Mouse (Mus musculus) heart, embryonic 16.5 days (tissue): ENCODE data around the gene Myo18b. TPM values are rescaled to one million over a fixed set of nuclear protein-coding genes. Genes with fewer than 3 reads are reported as not detected.

Experiments used
- ATAC-seq: fragments of 200-750 bp; cut with Nextera tagmentation; replicated peaks from 2 replicates; pipeline ENCODE4 v1.8.0; 2017; ENCODE audit warnings: moderate number of reproducible peaks; ENCODE audit not compliant: insufficient read depth, low FRiP score; ENCODE audit errors: extremely low read depth
- H3K27ac ChIP-seq: fragments of 300-500 bp; sonication (generic); 2 replicates; pipeline ENCODE4 v1.5.1; 2014; ENCODE audit warnings: mild to moderate bottlenecking, low read length, control low read depth, moderate library complexity
- H3K27me3 ChIP-seq: fragments of 300-500 bp; sonication (generic); 2 replicates; pipeline ENCODE4 v1.6.1; 2014; ENCODE audit warnings: low read length, mixed read lengths; ENCODE audit not compliant: control insufficient read depth, insufficient read depth
- H3K36me3 ChIP-seq: fragments of 300-500 bp; sonication (generic); 2 replicates; pipeline ENCODE4 v1.6.1; 2014; ENCODE audit not compliant: control insufficient read depth, insufficient read depth
- H3K4me1 ChIP-seq: fragments of 300-500 bp; sonication (generic); 2 replicates; pipeline ENCODE4 v1.6.1; 2014; ENCODE audit warnings: low read length, mixed read lengths; ENCODE audit not compliant: control insufficient read depth, insufficient read depth
- H3K4me2 ChIP-seq: fragments of 300-500 bp; sonication (generic); 2 replicates; pipeline ENCODE4 v1.6.1; 2014; ENCODE audit warnings: low read depth, mild to moderate bottlenecking, control low read depth, low read length
- H3K4me3 ChIP-seq: fragments of 300-500 bp; sonication (generic); 2 replicates; pipeline ENCODE4 v1.5.1; 2014; ENCODE audit warnings: mild to moderate bottlenecking, control low read depth, low read length
- H3K9ac ChIP-seq: fragments of 300-500 bp; sonication (generic); 2 replicates; pipeline ENCODE4 v1.6.1; 2014; ENCODE audit warnings: low read length, control low read depth
- H3K9me3 ChIP-seq: fragments of 300-500 bp; sonication (generic); replicated peaks from 2 replicates; pipeline ENCODE4 v1.6.1; 2016; ENCODE audit warnings: low read length; ENCODE audit not compliant: control insufficient read depth
- WGBS: fragments of 180-500 bp; shearing (Covaris S2); extraction: QIAGEN DNeasy Blood & Tissue Kit; methylation state at CpG from one replicate; pipeline ENCODE4 v1.1.7; 2014; 5-methylcytosine and 5-hydroxymethylcytosine counted together
- polyA plus RNA-seq: library from polyadenylated mRNA; unstranded; fragments of >200 nt; fragmentation: Nextera tagmentation; extraction: Ambion mirVana; gene quantifications from 2 replicates; pipeline ENCODE4 v1.2.1, GENCODE M21; 2015

Gene Myo18b
- polyA plus RNA-seq, 1 experiment from 2014 or later: 24.9 TPM

DNA sequence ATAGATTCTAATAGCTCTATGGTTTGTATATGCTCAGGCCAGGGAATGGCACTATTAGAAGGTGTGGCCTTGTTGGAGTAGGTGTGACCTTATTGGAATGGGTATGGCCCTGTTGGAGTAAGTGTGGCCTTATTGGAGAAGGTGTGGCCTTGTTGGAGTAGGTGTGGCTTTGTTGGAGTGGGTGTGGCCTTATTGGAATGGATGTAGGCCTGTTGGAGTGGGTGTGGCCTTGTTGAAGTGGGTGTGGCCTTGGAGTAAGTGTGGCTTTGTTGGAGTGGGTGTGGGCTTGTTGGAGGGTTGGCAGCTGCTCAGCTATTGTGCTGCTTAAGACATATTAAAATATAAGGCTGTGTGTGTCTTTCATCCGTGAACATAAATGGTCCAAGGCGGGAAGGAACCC, 249.3 kb downstream of the Myo18b start:
- Histone ChIP-seq H3K27me3 (peaks cover 17% of the 10 kb centered on the region), H3K36me3 (no peaks in the 10 kb centered on the region), H3K4me1 (no peaks in the 10 kb centered on the region), H3K4me2 (no peak overlapping the region), H3K9me3 (no peaks in the 10 kb centered on the region), H3K27ac (no peak overlapping the region), H3K4me3 (no peak overlapping the region), H3K9ac (no peak overlapping the region)
- no peak for ATAC-seq
- 82% methylated on average over 2 of the region's 2 CpGs for WGBS

DNA sequence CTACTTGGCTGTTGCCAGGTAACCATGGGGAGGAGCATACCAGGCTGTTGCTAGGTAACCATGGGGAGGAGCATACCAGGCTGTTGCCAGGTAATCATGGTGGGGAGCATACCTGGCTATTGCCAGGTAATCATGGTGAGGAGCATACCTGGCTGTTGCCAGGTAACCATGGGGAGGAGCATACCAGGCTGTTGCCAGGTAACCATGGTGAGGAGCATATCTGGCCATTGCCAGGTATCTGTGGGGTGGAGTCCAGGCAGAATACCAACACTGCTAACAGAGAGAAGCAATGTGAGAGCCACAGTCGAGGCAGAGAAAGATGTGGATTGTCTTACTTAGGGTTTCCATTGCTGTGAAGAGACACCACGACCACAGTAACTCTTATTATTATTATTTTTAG, 250.6 kb downstream of the Myo18b start:
- Histone ChIP-seq H3K9ac (no peak overlapping the region), H3K27ac (no peak overlapping the region), H3K36me3 (no peaks in the 10 kb centered on the region), H3K4me2 (no peak overlapping the region), H3K4me1 (peaks cover 3% of the 10 kb centered on the region), H3K9me3 (no peaks in the 10 kb centered on the region), H3K27me3 (peaks cover 22% of the 10 kb centered on the region), H3K4me3 (no peak overlapping the region)
- no peak for ATAC-seq
- 84% methylated on average over 2 of the region's 2 CpGs for WGBS

DNA sequence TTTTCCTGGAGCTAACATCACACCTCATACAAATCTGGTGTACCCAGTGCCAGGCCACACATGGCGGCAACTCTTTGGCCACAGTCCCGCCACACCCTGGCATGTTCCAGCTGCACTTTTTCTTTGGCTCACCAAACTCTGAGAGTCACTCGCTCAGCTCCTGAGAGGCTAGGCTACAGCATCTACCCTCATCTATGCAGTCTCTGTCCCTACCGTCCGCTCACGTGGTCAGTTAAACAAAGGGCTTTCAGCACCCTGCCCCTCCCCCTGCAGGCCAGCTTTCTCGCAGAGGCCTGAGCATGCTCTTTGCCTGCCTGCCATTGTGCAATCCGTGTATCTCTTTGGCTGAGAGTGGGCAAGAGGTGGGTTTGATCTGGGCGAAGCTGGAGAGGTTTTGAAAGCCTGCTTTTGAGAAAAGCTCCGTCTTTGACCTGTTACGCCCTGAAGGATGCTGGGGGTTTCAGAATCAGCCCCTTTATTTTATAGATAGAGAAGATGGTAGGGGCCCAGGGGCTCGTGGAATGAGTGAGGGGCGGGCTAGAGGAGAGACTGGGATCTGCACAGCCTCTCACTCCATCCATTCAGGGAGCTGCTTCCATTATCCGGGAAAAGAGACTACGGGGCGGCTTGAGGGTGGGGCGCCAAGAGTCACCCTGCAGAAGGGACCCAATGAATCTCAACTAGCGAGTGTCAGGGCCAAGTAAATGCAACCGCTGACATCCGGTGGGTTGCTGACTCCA, 252.5 kb downstream of the Myo18b start:
- H3K9me3 ChIP-seq: no peaks in the 10 kb centered on the region; the same call in 1 of the 2 replicates
- H3K27ac ChIP-seq: no peak overlapping the region
- no peak overlapping the region for H3K4me3 ChIP-seq
- ATAC-seq: no peak
- 45% methylated on average over 19 of the region's 20 CpGs for WGBS
- H3K36me3 ChIP-seq: no peaks in the 10 kb centered on the region
- H3K4me2 ChIP-seq: no peak overlapping the region
- H3K4me1 ChIP-seq: peaks cover 3% of the 10 kb centered on the region
- H3K9ac ChIP-seq: no peak overlapping the region
- H3K27me3 ChIP-seq: peaks cover 26% of the 10 kb centered on the region

DNA sequence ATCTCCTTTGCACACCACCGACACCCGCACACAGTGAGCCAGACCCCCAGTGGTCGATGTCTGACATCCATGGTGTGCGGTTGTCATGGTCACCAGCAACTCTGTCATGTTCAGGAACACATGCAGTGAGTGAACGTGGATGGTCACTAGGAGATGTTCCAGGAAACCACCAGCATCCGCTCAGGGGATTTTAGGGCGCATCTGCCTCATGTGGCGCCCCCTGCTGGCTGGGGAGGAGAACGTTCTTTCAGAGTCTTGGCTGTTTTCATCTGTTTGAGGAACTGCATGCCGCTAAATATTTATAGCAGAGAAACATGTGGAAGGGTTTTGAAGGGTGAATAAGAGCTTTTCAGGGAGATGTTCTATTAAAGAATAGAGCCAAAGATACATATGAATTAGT, 253.4 kb downstream of the Myo18b start:
- Histone ChIP-seq H3K4me3 (no peak overlapping the region), H3K9me3 (no peaks in the 10 kb centered on the region; the same call in 1 of the 2 replicates), H3K4me2 (no peak overlapping the region), H3K27me3 (peaks cover 35% of the 10 kb centered on the region), H3K36me3 (no peaks in the 10 kb centered on the region), H3K9ac (no peak overlapping the region), H3K4me1 (peaks cover 3% of the 10 kb centered on the region), H3K27ac (no peak overlapping the region)
- no peak for ATAC-seq
- WGBS: 56% methylated on average over 10 of the region's 10 CpGs

DNA sequence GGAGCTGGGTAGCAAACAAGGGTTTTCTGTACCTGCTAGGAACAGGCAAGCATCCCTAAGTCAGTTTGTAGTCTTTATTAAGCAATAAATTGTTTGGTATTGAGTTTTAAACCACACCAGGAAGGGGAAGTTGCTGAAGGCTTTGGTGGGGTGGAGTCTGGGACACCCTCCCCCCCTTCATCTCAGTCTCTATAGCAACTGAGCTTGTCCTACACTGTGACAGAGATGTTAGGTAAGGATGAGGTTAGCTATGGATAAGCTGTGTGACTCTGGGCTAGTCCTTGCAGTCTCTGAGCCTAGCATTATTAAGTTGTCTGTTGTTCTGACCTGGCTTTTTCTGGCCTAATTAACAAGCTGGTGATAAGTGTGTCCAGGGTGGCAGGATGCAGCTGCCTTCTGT, 254.4 kb downstream of the Myo18b start:
- Histone ChIP-seq H3K4me1 (peaks cover 3% of the 10 kb centered on the region), H3K9ac (no peak overlapping the region), H3K4me2 (no peak overlapping the region), H3K36me3 (no peaks in the 10 kb centered on the region), H3K27ac (no peak overlapping the region), H3K4me3 (no peak overlapping the region), H3K27me3 (peaks cover 42% of the 10 kb centered on the region), H3K9me3 (no peaks in the 10 kb centered on the region; the same call in 1 of the 2 replicates)
- ATAC-seq: no peak

DNA sequence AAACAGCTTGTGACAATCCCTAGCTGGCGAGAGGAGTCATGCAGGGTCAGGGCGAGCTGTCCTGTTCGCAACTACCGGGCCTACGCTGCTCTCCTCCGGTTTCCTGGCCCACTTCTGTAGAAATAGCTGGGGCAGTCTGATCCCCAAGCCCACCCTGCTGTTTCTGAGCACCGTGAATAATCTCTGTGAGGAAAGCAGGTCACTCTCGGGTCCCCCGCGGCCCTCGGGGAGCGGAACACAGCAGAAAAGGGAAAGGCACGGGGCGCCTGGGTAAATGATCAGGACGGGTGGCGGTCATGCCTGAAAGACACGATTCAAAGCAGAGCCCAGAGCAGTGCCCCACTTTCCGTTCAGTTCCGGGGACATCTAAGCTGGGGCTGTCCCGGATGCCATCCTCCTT, 255.0 kb downstream of the Myo18b start:
- H3K4me2 ChIP-seq: peak overlapping the region; percentile 28
- H3K27me3 ChIP-seq: peaks cover 47% of the 10 kb centered on the region
- H3K27ac ChIP-seq: no peak overlapping the region
- no peak overlapping the region for H3K9ac ChIP-seq
- WGBS: 13% methylated on average over 20 of the region's 20 CpGs
- H3K4me3 ChIP-seq: no peak overlapping the region; the same call in 1 of the 2 replicates
- no peak for ATAC-seq
- no peaks in the 10 kb centered on the region; the same call in 1 of the 2 replicates for H3K9me3 ChIP-seq
- H3K4me1 ChIP-seq: peaks cover 3% of the 10 kb centered on the region
- no peaks in the 10 kb centered on the region for H3K36me3 ChIP-seq

DNA sequence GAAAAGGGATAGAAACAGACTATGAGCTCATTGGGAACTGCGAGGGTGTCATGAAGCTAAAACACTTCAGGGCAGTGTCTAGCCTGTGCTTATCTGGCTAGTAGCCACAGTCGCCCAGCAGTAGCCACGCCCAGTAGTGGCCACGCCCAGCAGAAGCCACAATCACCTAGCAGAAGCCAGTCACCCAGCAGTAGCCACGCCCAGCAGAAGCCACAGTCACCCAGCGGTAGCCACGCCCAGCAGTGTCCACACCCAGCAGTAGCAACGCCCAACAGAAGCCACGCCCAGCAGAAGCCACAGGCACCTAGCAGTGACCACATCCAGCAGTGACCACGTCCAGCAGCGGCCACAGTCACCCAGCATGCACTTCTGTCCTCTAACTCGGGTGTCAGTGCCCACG, 255.5 kb downstream of the Myo18b start:
- H3K27ac ChIP-seq: no peak overlapping the region
- 14% methylated on average over 13 of the region's 13 CpGs for WGBS
- peaks cover 47% of the 10 kb centered on the region for H3K27me3 ChIP-seq
- no peak for ATAC-seq
- no peak overlapping the region for H3K9ac ChIP-seq
- peak overlapping the region; percentile 28 for H3K4me2 ChIP-seq
- H3K36me3 ChIP-seq: no peaks in the 10 kb centered on the region
- no peak overlapping the region for H3K4me3 ChIP-seq
- peaks cover 3% of the 10 kb centered on the region for H3K4me1 ChIP-seq
- H3K9me3 ChIP-seq: no peaks in the 10 kb centered on the region; the same call in 1 of the 2 replicates

Other genes with a start within 250 kb of the Myo18b start
- 21.7 and 23.9 TPM in 2 replicates for gene Grk3, start 119.4 kb upstream of the Myo18b start, polyA plus RNA-seq
- gene Crybb2, start 173.8 kb upstream of the Myo18b start, polyA plus RNA-seq: not detected in 2 replicates
- 0.91 and 1.1 TPM in 2 replicates for gene Crybb3, start 185.2 kb upstream of the Myo18b start, polyA plus RNA-seq